Comparison of ENCODE assay signal across 16 mouse cellular contexts in genomic region chr19:25373594-25373993, GRCm38 (mm10).
DNase-seq lines count a peak whose midpoint lies in the region; ATAC-seq and TF ChIP-seq lines count a peak whose summit lies in the region.
"Had no signal": no experiment of that assay in that cellular context is flagged by ENCODE, and none has a peak within 500 bp of the region (broad histone marks: within the 10 kb centered on the region; RNA-seq: fewer than 3 reads in every experiment).

No protein-coding gene starts in this region.

- H3K9me3 ChIP-seq in heart, embryonic 10.5 days = no peaks in the 10 kb centered on the region
- no peaks in the 10 kb centered on the region for H3K9me3 ChIP-seq in liver, embryonic 14.5 days (ENCODE audit: control insufficient read depth, low read length)
- H3K9me3 ChIP-seq in liver, embryonic 11.5 days (ENCODE audit: control insufficient read depth, low read length) = no peaks in the 10 kb centered on the region
- H3K9me3 ChIP-seq in forebrain, embryonic 14.5 days (replicated peaks; ENCODE audit: control insufficient read depth, low read length) = no peaks in the 10 kb centered on the region
- H3K9me3 ChIP-seq: hindbrain, embryonic 12.5 days; neural tube, embryonic 12.5 days had no signal

- no peak overlapping the region for H3K9ac ChIP-seq in liver, embryonic 14.5 days (replicated peaks)
- no peak overlapping the region for H3K9ac ChIP-seq in liver, embryonic 11.5 days (ENCODE audit: low read depth, low read length)
- H3K9ac ChIP-seq in forebrain, embryonic 14.5 days (ENCODE audit: low read length) = no peak overlapping the region
- H3K9ac ChIP-seq: hindbrain, embryonic 12.5 days; neural tube, embryonic 12.5 days had no signal

- TF ChIP-seq CTCF in liver, embryonic 14.5 days (IDR thresholded peaks at IDR 0.05; ENCODE audit: low read depth) = peak; percentile 62
- peak; percentile 31; the same call in 1 of the 2 replicates for TF ChIP-seq CTCF in small intestine, adult 2 months (IDR thresholded peaks at IDR 0.05; ENCODE audit: extremely low read depth, insufficient read length, insufficient replicate concordance, low read depth, low read length)

- intact Hi-C loops in heart, postnatal 14 days (cut with DNase I) = no loop called here

- H3K4me1 ChIP-seq in heart, embryonic 10.5 days = peaks cover 41% of the 10 kb centered on the region
- peaks cover 0 to 10% of the 10 kb centered on the region in 2 experiments; a peak in 1 of 4 replicates for H3K4me1 ChIP-seq in liver, embryonic 14.5 days (replicated peaks; ENCODE audit: control insufficient read depth in 2 of 2, insufficient read depth in 2 of 2, low read length in 1 of 2)
- H3K4me1 ChIP-seq in liver, embryonic 11.5 days (replicated peaks; ENCODE audit: control insufficient read depth, insufficient read depth, low read length) = peaks cover 10% of the 10 kb centered on the region
- peaks cover 2% of the 10 kb centered on the region; the same call in 1 of the 2 replicates for H3K4me1 ChIP-seq in small intestine, adult 2 months (ENCODE audit: control insufficient read depth, insufficient read depth, insufficient read length, low read length)
- H3K4me1 ChIP-seq in forebrain, embryonic 14.5 days (ENCODE audit: control insufficient read depth, insufficient read depth, low read length) = peaks cover 6% of the 10 kb centered on the region; the same call in 1 of the 2 replicates

- 54% methylated on average over 3 of the region's 3 CpGs for whole genome bisulfite sequencing in heart, embryonic 10.5 days
- WGBS in liver, embryonic 14.5 days (ENCODE audit: insufficient replicate concordance) = 38% methylated on average over 3 of the region's 3 CpGs
- WGBS in liver, embryonic 11.5 days = 51% methylated on average over 3 of the region's 3 CpGs
- WGBS in small intestine, adult 2 months = 58% methylated on average over 3 of the region's 3 CpGs
- WGBS in forebrain, embryonic 14.5 days = 62% methylated on average over 3 of the region's 3 CpGs

- no peak overlapping the region for H3K4me3 ChIP-seq in heart, embryonic 10.5 days
- no peak overlapping the region for H3K4me3 ChIP-seq in liver, embryonic 14.5 days (ENCODE audit: insufficient read depth in 1 of 2, low read depth in 2 of 2, low read length in 2 of 2)
- no peak overlapping the region for H3K4me3 ChIP-seq in liver, embryonic 11.5 days (ENCODE audit: low read depth, low read length)
- no peak overlapping the region for H3K4me3 ChIP-seq in small intestine, adult 2 months (ENCODE audit: low read depth, low read length)
- H3K4me3 ChIP-seq in forebrain, embryonic 14.5 days (ENCODE audit: low read depth, low read length) = no peak overlapping the region
- H3K4me3 ChIP-seq: hindbrain, embryonic 12.5 days; neural tube, embryonic 12.5 days had no signal

- TF ChIP-seq POLR2A in small intestine, adult 2 months (IDR thresholded peaks at IDR 0.05; ENCODE audit: low read depth, low read length) = no peak

- H3K27ac ChIP-seq in heart, embryonic 10.5 days = peak overlapping the region; percentile 59; the same call in 1 of the 2 replicates
- no peak overlapping the region for H3K27ac ChIP-seq in liver, embryonic 14.5 days
- no peak overlapping the region for H3K27ac ChIP-seq in liver, embryonic 11.5 days (ENCODE audit: low read depth, low read length)
- H3K27ac ChIP-seq in small intestine, adult 2 months (ENCODE audit: insufficient read depth, low read depth, low read length) = no peak overlapping the region
- no peak overlapping the region for H3K27ac ChIP-seq in forebrain, embryonic 14.5 days (ENCODE audit: low read depth, low read length)
- H3K27ac ChIP-seq: hindbrain, embryonic 12.5 days; neural tube, embryonic 12.5 days had no signal

- ATAC-seq in liver, embryonic 14.5 days (ENCODE audit: insufficient read depth) = no peak
- no peak for ATAC-seq in liver, embryonic 11.5 days (replicated peaks; ENCODE audit: low FRiP score)
- no peak for ATAC-seq in forebrain, embryonic 14.5 days
- ATAC-seq: midbrain, embryonic 16.5 days had no signal

- H3K4me2 ChIP-seq in liver, embryonic 14.5 days (ENCODE audit: low read depth) = no peak overlapping the region
- H3K4me2 ChIP-seq in liver, embryonic 11.5 days = no peak overlapping the region
- no peak overlapping the region for H3K4me2 ChIP-seq in forebrain, embryonic 14.5 days (ENCODE audit: low read length)
- H3K4me2 ChIP-seq: hindbrain, embryonic 12.5 days; neural tube, embryonic 12.5 days had no signal

- no peaks in the 10 kb centered on the region for H3K36me3 ChIP-seq in heart, embryonic 10.5 days
- no peaks in the 10 kb centered on the region for H3K36me3 ChIP-seq in liver, embryonic 14.5 days (replicated peaks; ENCODE audit: control insufficient read depth, insufficient read depth, low read depth)
- no peaks in the 10 kb centered on the region for H3K36me3 ChIP-seq in liver, embryonic 11.5 days (ENCODE audit: control insufficient read depth, insufficient read depth, low read length)
- no peaks in the 10 kb centered on the region for H3K36me3 ChIP-seq in small intestine, adult 2 months (ENCODE audit: control insufficient read depth, insufficient read depth, low read length)
- no peaks in the 10 kb centered on the region for H3K36me3 ChIP-seq in forebrain, embryonic 14.5 days (ENCODE audit: control insufficient read depth, insufficient read depth, low read length)
- H3K36me3 ChIP-seq: hindbrain, embryonic 12.5 days; neural tube, embryonic 12.5 days had no signal

- H3K27me3 ChIP-seq in heart, embryonic 10.5 days (ENCODE audit: insufficient read depth, poor library complexity, severe bottlenecking) = no peaks in the 10 kb centered on the region
- no peaks in the 10 kb centered on the region for H3K27me3 ChIP-seq in liver, embryonic 14.5 days (ENCODE audit: control insufficient read depth, insufficient read depth, low read length)
- peaks cover 4% of the 10 kb centered on the region; the same call in 1 of the 2 replicates for H3K27me3 ChIP-seq in liver, embryonic 11.5 days (replicated peaks; ENCODE audit: control insufficient read depth, insufficient read depth, low read length)
- no peaks in the 10 kb centered on the region for H3K27me3 ChIP-seq in small intestine, adult 2 months (ENCODE audit: control insufficient read depth, insufficient read depth, low read length)
- no peaks in the 10 kb centered on the region for H3K27me3 ChIP-seq in forebrain, embryonic 14.5 days (replicated peaks; ENCODE audit: control insufficient read depth, insufficient read depth, low read length)
- H3K27me3 ChIP-seq: hindbrain, embryonic 12.5 days; neural tube, embryonic 12.5 days had no signal

- no peak for TF ChIP-seq EP300 in liver, embryonic 14.5 days (IDR thresholded peaks at IDR 0.05; ENCODE audit: low read depth)

- DNase-seq in heart, embryonic 10.5 days (ENCODE audit: low spot score) = no peak
- DNase-seq in heart, postnatal 14 days = no peak
- no peak for DNase-seq in liver, embryonic 14.5 days (ENCODE audit: low read depth in 3 of 3, low spot score in 3 of 3)
- DNase-seq in liver, embryonic 11.5 days (ENCODE audit: low spot score) = no peak
- DNase-seq in ES-CJ7 (ENCODE audit: low read depth, low spot score) = peak; percentile 24
- no peak for DNase-seq in B cell, adult 2 months
- DNase-seq in forebrain, embryonic 14.5 days (ENCODE audit: low spot score) = no peak
- DNase-seq: adrenal gland, adult 2 months; cerebellum, postnatal 10 days; heart, adult 18-20 months; kidney, adult 9 months; right cerebral cortex, postnatal 4 days had no signal
